Mouse (Mus musculus) splenic B cell, adult 2 months (primary cell): ENCODE results near the gene Fbxw21.

Experiments
- DNase-seq: peaks from one replicate; pipeline ENCODE4 v3.0.0-alpha.2; 2011; ENCODE audit warnings: low read depth, low spot score
- H3K27me3 ChIP-seq: 2 replicates; pipeline ENCODE4 v1.6.1; 2012; ENCODE audit warnings: mild to moderate bottlenecking, low read length, moderate library complexity, mixed read lengths; ENCODE audit not compliant: control insufficient read depth, poor library complexity, insufficient read depth, severe bottlenecking
- H3K36me3 ChIP-seq: 2 replicates; pipeline ENCODE4 v1.6.1; 2012; ENCODE audit warnings: mild to moderate bottlenecking, low read length, moderate library complexity, mixed read lengths; ENCODE audit not compliant: control insufficient read depth, poor library complexity, insufficient read depth, severe bottlenecking

Gene Fbxw21

DNA sequence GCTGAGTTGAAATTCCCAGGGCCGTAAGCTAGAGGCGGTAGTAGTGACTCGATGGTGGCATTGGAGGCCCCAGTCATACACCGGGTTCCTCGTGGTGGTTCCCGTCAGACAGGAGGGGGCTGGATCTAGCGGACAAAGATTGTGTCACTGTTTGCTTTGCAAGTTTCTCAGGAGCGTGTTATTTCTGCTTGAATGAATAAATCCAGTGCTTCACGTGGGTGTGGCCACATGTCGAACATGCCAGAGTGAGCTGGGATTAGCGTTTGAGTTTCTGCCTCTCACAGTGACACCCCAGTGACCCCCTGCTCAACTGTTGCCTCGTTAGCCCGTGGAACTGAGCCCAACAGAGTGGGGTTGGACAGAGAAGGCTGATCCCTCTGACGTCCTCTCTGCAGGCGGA lies 71.4 kb downstream of the Fbxw21 start:
- H3K27me3 ChIP-seq: no peaks in the 10 kb centered on the region
- no peak for DNase-seq

More for the DNA sequence above, 71.4 kb downstream of the Fbxw21 start:
- peaks cover 3% of the 10 kb centered on the region; the same call in 1 of the 2 replicates for H3K36me3 ChIP-seq
